Mouse (Mus musculus) left cerebral cortex, adult 18-20 months (tissue): ENCODE results near the gene Zhx3. TPM values are rescaled to one million over a fixed set of nuclear protein-coding genes. Genes with fewer than 3 reads are reported as not detected.

Experiments used
- DNase-seq, 2 experiments: peaks; one replicate each; pipeline ENCODE4 v3.0.0; 2021 to 2022; ENCODE audit warnings: low spot score in 2 of 2, mixed read lengths in 1 of 2
- total RNA-seq, 2 experiments: library from RNA; stranded (reverse); gene quantifications; 2 replicates each; pipeline ENCODE4 v1.2.3; 2021

The Zhx3 gene
- total RNA-seq, 2 experiments from 2014 or later: 64.4 to 70.2 TPM

DNA sequence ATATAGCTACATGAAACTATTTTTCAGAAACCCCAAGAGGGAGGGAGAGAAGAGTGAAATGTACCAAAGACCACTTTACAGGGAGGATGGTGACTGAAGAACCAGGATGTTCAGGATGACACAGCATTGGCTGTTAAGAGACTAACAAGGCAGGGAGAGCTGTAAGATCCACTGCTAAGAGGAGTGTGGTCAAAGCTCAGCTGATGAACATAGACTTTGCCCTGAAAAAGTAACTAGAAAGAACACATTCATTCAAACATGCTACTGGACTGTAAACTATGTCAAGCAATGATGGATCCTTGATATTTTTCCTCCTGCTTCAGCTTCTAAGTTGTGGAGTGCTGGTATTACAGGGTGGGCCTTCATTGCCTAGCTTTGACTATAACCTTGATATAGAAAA, 62.4 kb downstream of the Zhx3 start:
- no peak for DNase-seq

DNA sequence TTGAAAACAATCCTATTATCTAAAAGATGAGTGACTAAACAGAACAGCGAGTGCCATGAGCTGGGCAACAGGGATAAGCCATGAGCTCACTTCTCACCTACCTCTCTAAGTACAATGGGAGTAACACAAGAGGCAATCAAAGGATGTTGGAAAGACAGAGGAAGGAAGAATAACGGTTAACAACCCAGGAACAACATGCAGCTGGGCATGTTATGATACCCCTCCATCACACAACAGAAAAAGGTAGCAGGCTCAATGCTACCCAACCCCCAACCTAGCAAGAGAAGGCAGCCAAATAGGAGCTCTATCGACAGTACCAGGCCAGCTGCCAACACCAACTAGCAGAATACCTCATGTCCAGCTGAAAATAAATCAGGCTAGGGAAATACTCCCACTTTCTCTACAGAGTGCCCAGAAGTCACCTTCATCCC, 66.7 kb downstream of the Zhx3 start:
- DNase-seq: peak; percentile 14 to 34

DNA sequence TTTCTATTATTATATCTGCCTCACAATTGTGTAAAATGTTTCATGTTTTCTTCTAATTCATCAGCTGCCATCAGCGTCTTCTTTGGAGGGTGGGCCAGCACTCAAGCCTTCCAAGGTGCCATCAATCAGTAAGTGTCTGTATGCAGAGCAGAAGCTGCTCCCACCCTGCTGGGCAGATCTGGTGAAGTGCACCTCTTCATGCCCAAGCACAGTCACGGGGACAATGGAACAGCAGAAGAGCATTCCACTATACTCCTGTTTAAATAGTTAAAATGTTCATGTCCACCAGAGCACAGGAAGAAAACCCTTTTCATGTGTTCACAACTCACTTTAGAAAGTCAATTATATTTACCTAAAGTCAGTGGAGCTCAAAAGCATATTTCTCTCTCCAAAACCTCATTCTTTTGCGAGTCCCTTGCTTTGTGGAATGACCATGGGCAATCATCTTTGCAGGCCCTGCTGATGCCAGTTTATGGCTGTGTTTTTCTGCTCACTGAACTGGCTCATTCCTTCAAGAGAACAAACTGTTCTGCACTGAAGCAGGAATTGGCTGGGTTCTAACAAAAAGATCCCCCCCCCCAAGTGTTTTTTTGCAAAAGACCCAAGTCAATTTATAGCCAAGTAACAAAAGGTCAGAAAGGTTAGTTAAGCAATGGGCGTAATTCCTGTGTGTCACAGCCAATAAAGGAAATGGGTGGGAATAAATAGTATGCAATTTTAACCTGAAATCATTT, 67.8 kb downstream of the Zhx3 start:
- no peak for DNase-seq

DNA sequence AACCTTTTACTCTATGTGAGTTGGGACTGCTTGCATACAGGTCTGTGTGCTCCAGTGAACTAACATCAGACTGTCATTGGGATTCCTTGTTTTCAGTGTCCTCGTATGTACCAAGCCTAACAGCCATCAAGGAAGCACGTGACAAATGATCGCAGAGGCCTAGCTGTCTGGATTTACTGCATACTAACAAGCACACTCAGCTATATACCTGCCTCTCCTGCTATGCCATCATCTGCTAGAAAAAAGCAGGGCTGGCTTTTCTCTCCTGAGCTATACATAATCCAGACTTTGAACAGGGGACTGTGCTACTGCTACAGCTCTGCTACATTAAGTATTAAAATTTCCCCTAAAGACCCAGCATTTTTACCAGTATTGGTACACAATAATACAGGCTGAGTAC, 70.5 kb downstream of the Zhx3 start:
- no peak for DNase-seq

DNA sequence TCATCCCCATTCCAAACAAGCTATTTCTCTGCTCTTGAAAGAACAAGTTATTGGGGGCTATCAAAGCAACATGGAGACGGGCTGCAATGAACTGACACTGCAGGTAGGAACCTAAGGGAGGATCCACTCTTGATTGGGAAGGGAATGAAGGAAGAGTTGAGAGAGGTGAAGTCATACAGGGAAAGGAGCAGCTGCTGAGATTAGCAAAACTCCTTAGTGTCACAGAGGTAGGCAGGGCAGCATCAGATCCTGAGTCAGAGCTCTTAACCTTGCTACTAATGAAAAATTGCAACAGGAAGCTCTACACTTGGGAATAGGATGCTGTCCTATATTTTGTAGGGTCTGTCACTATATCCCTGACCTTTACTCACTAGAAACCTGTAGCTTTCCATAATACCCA, 71.8 kb downstream of the Zhx3 start:
- DNase-seq: no peak

DNA sequence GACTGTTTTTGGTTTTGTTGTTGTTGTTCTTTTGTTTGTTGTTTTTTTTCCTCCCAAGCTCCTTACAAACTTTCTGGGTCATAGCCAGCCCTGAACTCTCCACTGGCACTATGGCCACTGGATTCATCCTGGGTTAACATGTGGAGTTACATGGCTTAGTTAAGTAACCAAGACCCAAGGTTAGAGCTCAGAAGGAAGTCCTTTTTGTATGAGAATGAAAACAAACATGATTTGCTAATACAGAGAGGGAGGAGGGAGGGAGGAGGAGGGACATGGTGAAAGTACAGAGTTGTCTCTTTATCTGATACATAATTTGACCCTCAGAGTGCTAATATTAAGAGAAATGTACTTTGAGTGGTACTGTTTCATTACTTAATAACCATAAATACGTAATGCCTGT, 74.6 kb downstream of the Zhx3 start:
- no peak for DNase-seq

DNA sequence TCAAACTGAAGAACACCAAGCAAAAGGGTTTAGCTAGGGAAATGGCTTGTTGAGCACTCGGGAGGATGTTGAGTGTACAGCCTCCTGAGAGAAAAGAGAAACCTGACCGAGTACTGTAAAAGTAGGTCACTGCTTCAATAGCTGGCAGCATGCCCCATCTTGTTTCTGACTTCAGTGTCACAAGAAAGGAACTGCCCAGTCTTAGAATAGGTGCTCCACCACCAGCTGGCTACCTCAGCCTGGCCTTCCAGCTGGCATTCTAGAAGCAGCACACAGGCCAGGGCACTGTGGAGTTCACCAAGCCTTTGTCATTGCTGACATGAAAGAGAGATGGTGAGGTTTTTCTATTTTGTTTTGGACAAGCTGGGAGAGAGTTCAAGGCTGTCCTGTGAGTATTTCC, 75.8 kb downstream of the Zhx3 start:
- peak; percentile 37 to 40 for DNase-seq

DNA sequence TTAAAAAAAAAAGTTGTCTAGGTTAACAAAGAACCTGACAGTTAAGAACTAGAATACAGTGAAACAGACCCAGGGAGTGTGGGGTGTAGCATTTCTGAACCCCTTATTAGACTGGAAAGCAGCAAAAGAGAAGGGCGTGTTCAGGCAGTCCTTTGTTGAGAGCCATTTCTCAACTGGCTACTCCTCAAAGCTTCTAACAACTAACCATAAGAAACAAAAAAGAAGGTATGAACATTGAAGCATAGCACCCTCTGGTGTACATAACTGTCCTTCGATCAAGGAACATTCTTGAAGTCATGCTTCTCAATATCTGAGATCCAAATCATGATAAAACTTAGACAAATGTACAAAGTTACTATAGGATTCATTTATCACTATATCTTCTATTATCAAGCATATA, 79.7 kb downstream of the Zhx3 start:
- DNase-seq: no peak

DNA sequence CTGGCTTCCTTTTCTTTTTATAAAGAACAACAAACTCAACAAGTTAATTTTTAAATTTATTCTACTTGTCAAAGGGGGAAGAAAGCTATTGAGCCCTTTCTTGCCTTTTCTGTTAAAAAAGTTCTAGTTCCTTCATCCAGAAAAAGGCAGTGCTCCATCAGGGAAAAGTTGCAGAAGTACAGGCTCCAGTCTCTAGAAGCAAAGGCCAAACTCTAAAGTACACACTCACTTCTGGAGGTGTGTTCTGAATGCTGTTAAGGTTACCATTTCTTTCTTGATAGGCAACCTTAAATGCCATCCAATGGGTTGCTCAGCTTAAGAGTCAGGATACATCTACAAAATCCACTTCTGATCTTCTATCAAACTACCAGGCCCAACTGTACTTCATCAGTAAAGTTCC, 83.1 kb downstream of the Zhx3 start:
- DNase-seq: no peak

DNA sequence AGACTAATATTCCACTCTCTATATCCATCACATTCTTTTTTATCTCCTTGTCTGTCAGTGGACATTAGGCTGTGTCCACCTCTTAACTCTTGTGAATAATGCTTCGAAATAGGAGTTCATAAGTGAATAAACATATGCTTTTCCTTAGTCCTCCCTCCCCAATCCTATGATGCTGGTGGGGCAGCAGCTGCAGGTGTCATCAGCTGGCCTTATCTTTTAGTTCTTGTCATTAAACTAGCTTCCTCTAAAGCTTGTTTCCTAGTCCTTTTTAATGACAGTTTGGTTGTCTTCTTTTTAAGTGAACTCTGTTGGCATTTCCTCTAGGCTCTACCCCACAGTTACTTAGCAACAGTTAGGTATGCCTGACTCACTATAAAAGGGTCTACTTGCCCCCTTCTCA, 83.8 kb downstream of the Zhx3 start:
- DNase-seq: no peak

DNA sequence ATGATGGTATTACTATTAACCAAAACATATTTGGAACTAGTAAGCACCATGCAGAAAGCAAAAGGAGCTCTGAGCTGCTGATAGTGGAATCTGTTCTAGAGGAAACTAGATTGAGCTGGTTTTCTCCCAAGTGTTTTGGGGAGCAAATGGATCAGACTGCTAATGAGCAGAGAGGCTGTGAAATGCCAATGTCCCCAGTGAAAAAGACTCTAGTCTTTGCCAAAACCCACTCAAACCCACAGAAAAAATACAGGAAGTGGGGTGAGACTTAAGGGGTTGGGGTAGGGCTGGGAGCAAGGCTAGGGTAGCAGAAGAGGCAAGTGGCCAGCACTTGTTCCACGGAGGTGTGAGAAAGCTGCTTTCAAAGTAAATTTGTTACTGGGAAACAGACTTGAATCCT, 86.5 kb downstream of the Zhx3 start:
- no peak for DNase-seq

DNA sequence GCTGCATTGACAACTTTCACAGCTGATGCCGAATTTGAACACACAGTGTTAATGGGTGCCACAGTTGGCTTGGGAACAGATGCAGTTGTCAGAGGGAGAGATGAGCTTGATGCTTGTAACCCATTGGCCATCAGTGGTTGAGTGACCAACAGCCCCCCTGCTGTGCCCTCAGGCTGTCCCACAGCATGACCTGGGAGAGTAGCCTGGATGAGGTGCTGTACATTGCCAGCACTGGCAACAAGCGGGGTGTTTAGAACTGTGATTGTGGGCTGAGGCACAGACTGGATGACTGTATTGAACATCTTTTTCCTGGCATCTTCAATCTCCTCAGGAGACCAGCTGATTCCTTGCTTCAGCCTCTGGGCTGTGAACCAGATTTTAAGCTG, 92.0 kb downstream of the Zhx3 start:
- DNase-seq: no peak

DNA sequence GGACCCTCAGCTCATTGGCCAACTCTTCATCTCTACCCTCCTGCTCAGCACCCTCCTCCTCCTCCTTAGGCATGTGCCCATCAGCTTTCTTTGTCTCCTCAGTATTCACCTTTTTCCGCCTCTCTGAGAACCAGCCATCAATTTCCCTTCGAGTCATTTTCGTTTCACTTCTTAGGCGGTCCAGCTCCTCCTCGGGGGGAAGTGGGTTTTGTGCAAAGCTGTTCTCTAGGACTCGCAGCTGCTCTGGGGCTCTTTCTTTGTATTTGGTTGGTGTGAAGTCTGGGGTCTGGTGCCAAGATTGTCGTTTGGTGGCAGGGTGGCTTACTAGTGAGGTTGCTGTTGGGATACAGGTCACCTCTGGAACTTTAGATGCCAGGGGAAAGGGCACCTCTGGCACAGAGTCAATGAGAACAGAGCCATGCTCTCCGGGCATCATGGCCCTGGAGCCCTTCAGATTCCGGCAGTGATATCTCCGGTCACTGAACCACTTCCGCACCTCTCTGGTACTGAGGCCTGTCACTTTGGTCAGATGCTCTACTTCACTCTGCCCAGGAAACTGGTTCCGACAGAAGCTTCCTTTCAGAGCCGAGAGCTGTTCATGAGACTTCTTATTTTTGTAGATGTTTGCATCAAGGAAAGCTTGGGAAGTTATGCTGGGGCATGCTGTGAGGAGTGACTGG, 92.5 kb downstream of the Zhx3 start:
- no peak for DNase-seq

DNA sequence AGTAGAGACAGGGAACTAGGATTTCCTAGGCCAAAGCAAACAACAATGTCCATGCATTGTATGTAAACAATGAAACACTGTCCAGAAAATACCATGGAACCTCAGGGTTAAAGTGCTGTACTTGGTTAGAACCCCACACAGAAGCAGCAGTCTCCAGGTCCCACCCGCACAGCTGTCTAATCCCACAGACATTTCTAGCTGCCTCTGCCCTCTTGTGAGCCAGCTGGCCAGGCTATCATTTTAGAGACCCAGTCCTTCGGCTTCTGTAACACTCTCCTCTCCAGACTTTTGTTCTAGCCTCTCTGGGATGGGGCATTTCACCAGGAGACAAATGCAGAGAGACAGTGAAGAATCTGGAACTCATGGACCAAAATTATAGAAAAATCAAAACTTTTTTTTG, 94.8 kb downstream of the Zhx3 start:
- DNase-seq: no peak

DNA sequence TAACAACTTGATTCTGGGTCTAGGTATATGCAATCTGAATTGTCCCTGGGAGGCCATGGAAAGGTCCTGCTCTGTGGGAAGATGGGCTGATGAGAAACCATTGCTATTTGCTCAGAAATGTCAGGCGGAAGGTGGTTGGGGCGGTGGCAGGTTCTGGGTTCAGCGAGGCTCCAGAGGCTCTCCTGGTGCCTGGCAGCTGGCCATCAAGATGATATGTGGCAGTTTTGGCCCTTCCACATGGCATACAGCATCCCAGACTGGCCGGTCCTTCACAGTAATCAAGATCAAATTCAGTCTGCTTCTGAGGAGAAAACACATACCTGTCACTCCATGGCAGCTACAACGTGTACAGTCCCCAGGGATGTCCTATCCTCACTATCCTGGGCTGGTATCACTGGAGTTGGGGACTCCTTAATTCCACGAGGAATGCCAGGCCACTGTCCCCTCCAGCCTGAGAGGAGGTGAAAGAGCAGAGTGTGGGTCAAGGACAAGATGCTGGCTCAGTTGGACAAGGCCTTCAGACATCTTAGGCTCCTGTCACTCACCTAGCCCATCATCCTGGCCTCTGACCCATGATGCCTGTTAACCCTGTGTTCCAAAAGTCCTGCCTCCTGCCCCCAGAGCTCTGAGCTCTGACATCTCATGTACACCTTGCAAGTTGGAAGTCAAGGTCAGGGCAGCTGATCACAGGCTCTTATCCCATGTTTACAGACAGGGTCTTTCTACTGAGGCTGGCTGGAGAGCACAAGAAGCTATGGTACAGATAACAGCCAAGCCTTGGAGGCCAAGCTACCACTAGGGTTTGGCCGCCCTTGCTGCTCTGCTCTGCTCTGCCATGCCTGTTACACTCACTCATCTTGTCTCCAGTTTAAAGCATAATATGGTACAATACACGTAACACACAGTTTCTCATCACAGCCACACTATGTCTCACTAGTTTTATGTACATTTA, 101.2 kb downstream of the Zhx3 start:
- no peak for DNase-seq

DNA sequence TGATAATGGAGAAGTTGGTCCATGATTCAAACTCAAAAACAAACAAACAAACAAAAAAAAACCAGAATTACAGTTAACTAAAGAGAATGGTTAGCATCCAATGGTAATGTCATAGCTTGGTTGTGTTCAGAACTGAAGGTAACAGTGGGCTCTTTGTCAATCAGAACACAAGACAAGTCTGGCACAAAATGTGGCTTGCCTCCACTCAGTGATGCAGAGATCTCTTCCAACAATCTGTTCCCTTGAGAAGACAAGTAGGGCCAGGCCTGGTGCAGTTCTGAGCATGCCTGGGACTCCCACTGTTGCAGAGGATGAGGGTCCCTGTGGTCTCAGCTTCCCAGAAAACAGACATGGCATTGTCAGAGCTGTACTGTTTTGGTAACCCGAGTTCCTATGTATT, 101.9 kb downstream of the Zhx3 start:
- DNase-seq: no peak

DNA sequence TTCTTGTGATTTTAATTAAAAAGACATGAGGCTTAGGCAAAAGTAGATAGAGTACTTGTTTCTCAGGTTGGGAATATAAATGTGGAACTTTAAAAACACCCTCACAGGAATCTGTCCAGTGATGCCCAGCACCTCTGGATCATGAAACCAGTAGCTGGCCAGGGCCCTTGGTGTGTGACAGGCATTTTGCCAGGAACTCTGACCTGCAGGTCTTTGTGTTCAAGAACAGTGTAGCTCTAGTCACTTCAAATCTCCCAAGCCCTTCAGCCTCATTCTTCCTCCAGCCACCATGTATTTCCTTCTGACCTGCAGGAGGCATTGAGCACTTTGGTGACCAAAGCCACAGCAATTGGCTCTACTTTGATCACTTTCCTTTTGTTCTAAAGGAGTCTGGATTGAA, 102.4 kb downstream of the Zhx3 start:
- no peak for DNase-seq

DNA sequence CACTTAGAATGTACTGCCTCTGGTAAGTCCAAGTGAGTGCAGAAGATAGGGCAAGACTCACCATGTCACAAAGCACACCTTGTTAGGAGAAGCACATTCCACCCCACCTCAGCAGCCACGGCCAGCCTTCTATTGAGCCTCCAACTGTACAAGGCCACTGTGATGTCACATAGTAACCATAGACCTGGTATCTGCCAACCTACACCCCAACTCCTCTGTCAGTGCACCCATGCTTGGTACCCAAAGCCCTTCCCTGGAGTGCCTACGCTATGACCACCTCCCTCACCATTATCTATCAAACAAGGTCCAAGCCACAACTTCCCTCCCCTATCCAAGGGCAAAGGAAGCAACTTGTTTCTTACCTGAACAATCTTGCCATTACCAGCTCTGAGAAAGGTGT, 103.8 kb downstream of the Zhx3 start:
- no peak for DNase-seq

DNA sequence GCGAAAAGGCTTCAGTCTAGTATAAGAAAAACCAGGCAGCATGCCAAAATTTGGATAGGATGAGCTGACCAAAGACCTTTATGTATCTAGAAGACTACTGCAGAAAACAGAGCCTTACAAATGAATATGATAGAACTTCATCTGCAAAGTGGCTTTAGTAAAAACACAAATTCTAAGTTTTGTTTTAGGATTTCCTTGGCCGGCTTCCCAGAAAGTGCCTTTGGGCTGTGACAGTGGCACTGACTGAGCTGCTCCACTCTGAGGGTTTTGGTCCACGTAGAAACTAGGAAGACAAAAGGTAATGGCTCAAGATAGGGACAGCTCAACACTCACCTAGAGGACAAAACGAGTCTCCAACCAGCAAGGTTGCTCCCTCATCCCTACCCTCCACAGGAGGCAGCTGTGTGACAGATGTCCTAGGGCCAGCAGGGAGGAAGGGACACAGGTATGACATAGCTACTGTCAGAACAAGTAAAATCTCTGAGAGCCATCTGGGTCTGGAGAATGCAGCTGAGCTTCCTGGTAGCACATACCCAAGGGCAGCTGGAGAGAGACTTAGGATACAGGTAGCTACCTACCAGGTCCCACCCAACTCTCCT, 104.6 kb downstream of the Zhx3 start:
- DNase-seq: no peak

DNA sequence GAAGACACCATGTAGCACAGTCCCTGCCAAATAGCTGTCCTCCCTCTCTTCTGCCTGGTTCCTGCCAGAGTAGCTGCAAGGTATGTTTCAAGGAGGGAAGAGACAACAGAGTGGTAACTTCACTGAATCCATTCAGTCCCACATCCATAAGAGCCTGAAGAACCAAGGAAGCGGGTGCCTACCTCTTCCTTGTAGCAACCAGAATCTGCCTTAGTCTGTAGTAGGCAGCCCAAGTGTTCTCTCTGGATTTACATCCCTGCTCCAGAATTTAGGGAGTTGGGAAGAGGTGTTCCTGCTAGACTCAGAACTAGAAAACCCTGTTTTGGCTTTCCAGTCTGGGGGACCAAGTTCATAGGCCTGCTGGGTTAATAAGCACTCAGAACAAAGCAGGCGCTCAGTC, 105.6 kb downstream of the Zhx3 start:
- no peak for DNase-seq

DNA sequence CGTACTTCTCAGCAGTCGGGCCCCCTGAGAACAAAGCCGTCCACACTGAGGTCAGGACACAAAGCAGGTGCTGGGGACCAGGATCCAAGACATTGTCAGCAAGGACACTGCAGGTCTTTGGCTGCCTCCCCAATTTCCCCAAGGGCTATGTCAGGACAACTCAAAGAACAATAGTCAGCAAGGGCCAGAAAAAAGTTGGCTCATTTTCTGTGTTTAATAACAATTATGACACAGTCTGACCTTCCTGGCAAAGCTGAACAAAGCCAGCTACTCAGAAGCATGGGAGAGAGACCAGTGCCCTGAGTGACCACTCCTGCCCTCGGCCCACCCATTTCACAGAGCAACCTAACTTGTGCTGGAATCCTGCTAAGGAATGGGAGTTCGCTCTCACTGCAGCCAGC, 106.4 kb downstream of the Zhx3 start:
- DNase-seq: no peak

DNA sequence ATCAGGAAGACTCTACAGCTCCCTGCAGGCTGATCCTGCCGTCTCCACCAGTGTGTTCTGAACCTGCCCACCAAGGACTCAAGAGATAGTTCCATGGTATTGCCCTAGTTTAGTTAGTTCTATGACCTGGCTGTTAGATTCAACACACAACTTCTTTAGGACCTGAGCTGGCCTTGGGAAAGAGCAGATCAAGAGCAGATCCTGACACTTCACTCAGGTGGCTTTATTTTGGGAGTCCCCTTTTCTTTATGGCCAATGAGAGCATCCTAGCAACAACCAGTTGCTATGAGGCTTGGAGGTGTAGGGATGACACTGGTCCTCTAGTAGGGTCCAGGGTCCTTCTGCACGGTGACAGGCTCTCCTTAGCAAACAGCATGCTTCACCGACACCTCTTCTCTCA, 107.7 kb downstream of the Zhx3 start:
- DNase-seq: no peak
